Mouse (Mus musculus) large intestine, adult 2 months (tissue): ENCODE data around the gene Ttll5. TPM values are rescaled to one million over a fixed set of nuclear protein-coding genes. Genes with fewer than 3 reads are reported as not detected.

Experiments used
- DNase-seq: peaks from one replicate; pipeline ENCODE4 v3.0.0-alpha.2; 2012; ENCODE audit warnings: low read depth, low spot score
- WGBS: fragments of 180-500 bp; shearing (Covaris S2); methylation state at CpG from one replicate; pipeline ENCODE4 v1.1.7; 2018; 5-methylcytosine and 5-hydroxymethylcytosine counted together
- polyA plus RNA-seq: library from polyadenylated mRNA; depleted of rRNA; stranded (reverse); fragments of >200 nt; gene quantifications from 2 replicates; pipeline ENCODE4 v1.2.3, GENCODE M21; 2012

Ttll5 gene
- polyA plus RNA-seq, 1 experiment = 8.3 TPM

GRCm38 (mm10) chr12:85992838-85993234, 168.4 kb downstream of the Ttll5 start:
- 73% methylated on average over 2 of the region's 2 CpGs for WGBS
- no peak for DNase-seq

GRCm38 (mm10) chr12:85993790-85994360, 169.4 kb downstream of the Ttll5 start:
- WGBS = 72% methylated on average over 5 of the region's 5 CpGs

GRCm38 (mm10) chr12:86000641-86001073, 176.2 kb downstream of the Ttll5 start:
- 48% methylated on average over 9 of the region's 9 CpGs for WGBS

More at GRCm38 (mm10) chr12:85993790-85994360, 169.4 kb downstream of the Ttll5 start:
- DNase-seq = no peak

GRCm38 (mm10) chr12:86001120-86001655, 176.7 kb downstream of the Ttll5 start:
- DNase-seq = no peak
- WGBS = 62% methylated on average over 7 of the region's 7 CpGs

More at GRCm38 (mm10) chr12:86000641-86001073, 176.2 kb downstream of the Ttll5 start:
- DNase-seq = no peak

GRCm38 (mm10) chr12:86004627-86005026, 180.2 kb downstream of the Ttll5 start:
- WGBS = 93% methylated on average over 3 of the region's 3 CpGs

GRCm38 (mm10) chr12:86007377-86007776, 182.9 kb downstream of the Ttll5 start:
- DNase-seq = no peak
- 69% methylated on average over 3 of the region's 3 CpGs for WGBS

More at GRCm38 (mm10) chr12:86004627-86005026, 180.2 kb downstream of the Ttll5 start:
- DNase-seq = no peak

GRCm38 (mm10) chr12:86010656-86011055, 186.2 kb downstream of the Ttll5 start:
- no peak for DNase-seq
- WGBS = 85% methylated on average over 5 of the region's 5 CpGs

- 87% methylated on average over 2 of the region's 2 CpGs for WGBS
- no peak for DNase-seq
Observed at GRCm38 (mm10) chr12:86012195-86012594, 187.7 kb downstream of the Ttll5 start.

GRCm38 (mm10) chr12:86014174-86014573, 189.7 kb downstream of the Ttll5 start:
- no peak for DNase-seq
- WGBS = 78% methylated on average over 2 of the region's 2 CpGs

- WGBS = 86% methylated on average over 3 of the region's 3 CpGs
- no peak for DNase-seq
Observed at GRCm38 (mm10) chr12:86014621-86015020, 190.2 kb downstream of the Ttll5 start.

- WGBS = 66% methylated on average over 2 of the region's 2 CpGs
- DNase-seq = no peak
Observed at GRCm38 (mm10) chr12:86015114-86015513, 190.7 kb downstream of the Ttll5 start.

GRCm38 (mm10) chr12:86017360-86017759, 192.9 kb downstream of the Ttll5 start:
- no peak for DNase-seq
- 81% methylated on average over 5 of the region's 5 CpGs for WGBS

- 93% methylated on average over 6 of the region's 6 CpGs for WGBS
- DNase-seq = no peak
Observed at GRCm38 (mm10) chr12:86021583-86021982, 197.1 kb downstream of the Ttll5 start.

GRCm38 (mm10) chr12:86022282-86022984, 198.0 kb downstream of the Ttll5 start:
- 70% methylated on average over 9 of the region's 9 CpGs for WGBS
- no peak for DNase-seq

GRCm38 (mm10) chr12:86023081-86023871, 198.8 kb downstream of the Ttll5 start:
- 76% methylated on average over 4 of the region's 4 CpGs for WGBS
- DNase-seq = no peak

GRCm38 (mm10) chr12:86024426-86024825, 200.0 kb downstream of the Ttll5 start:
- WGBS = 79% methylated on average over 4 of the region's 4 CpGs
- DNase-seq = no peak

- DNase-seq = no peak
- 88% methylated on average over 6 of the region's 6 CpGs for WGBS
Observed at GRCm38 (mm10) chr12:86025480-86025879, 201.0 kb downstream of the Ttll5 start.

GRCm38 (mm10) chr12:86027000-86027399, 202.5 kb downstream of the Ttll5 start:
- DNase-seq = no peak
- 87% methylated on average over 5 of the region's 5 CpGs for WGBS

- DNase-seq = no peak
- WGBS = 98% methylated on average over 1 of the region's 1 CpGs
Observed at GRCm38 (mm10) chr12:86027747-86028146, 203.3 kb downstream of the Ttll5 start.

- no peak for DNase-seq
- 80% methylated on average over 5 of the region's 5 CpGs for WGBS
Observed at GRCm38 (mm10) chr12:86030932-86031331, 206.5 kb downstream of the Ttll5 start.
